Mouse (Mus musculus): ENCODE measurements around the gene Atp11c. TPM values are rescaled to one million over a fixed set of nuclear protein-coding genes. Genes with fewer than 3 reads are reported as not detected.

Gene Atp11c
- total RNA-seq, 2 experiments from 2014 or later: 16.6 to 29.2 TPM

DNA sequence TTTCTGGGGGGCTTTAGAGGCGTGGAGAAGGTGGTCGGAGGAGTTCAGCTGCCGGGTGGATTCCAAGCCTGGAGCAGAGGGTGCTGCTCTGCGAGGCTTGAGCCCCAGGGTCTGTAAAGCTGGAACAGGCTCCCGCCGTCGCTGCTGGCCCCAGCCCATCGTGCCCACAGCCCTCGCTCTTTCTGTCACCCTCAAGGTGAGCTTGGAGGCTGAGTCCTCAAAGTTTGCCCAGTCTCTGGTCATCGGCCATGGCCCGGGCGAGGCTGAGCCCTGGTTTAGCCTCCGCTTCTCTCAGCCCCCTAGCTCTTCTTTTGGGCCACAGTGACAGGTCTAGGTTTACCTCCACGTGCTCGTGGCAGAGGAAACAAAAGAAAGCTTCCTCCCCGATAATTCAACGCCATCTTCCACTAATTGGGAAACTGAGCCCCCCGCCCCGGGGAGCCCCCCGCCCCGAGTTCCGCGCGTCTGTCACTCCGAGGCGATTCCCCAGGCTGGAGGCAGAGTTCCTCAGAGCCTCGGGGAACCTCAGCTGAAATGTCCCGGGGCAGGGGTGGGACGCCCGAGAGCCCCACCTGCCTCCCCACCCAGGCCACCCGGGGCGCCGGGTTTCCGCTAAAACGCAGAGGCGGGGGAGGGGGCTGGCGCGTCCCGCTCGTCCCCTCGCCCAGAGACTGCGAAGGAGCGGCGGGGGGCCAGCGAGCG is 189.3 kb downstream of the Atp11c start:
- peak; percentile 6; the same call in 1 of the 2 replicates for ATAC-seq (replicated peaks; ENCODE audit: poor library complexity, severe bottlenecking)

DNA sequence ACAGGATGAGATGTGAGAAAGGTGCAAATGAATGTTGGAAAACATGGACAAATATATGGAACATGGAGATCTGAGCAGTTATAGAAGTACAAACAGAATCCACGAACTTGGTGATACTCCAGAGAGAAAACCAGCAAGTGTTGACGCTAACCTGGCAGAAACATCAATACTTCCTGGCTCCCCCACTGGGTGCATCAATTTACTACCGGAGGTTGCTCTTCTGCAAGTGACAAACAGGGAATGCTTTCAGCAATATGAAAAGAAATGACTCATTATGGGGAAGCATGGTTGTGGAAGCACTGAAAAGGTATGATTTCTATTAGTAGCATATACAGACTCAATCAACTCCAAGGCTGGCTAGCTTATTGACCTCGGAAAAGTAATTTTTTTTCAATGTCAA is 198.2 kb downstream of the Atp11c start:
- no peak for ATAC-seq (replicated peaks; ENCODE audit: poor library complexity, severe bottlenecking)

DNA sequence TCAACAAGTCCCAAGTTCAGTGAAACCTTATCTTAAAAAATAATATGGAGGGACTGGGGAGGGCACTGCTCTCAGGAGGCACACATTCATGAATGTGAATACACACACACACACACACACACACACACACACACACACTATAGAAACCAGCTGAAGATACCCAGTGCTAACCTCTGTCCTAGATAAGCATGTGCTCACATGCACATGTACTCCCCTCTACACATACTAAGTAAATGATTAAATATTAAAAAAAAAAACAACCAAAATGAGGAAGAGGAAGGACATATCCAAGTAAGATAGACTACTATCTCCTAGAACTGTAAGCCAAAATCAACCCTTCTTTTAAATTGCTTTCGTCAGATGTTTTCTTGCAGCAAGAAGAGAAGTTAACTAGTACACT is 205.6 kb downstream of the Atp11c start:
- no peak for ATAC-seq (replicated peaks; ENCODE audit: poor library complexity, severe bottlenecking)

DNA sequence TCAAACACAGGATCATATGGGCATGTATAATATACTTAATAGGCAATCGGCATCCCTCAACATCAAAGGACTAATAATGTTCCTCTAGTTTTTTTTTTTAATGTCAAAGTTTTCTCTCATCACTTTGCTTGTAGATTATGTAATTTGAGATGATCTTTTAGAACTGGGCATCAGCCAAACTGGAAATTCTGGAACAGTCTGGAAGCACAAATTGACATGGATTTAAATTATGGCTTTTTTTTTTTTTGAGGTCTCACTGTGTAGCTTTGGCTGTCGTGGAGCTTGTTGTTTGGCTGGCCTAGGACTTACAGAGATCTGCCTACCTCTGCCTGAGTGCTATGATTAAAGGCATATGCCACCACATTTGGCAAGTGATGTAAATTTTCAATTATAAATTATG is 210.8 kb downstream of the Atp11c start:
- no peak for ATAC-seq (replicated peaks; ENCODE audit: poor library complexity, severe bottlenecking)

DNA sequence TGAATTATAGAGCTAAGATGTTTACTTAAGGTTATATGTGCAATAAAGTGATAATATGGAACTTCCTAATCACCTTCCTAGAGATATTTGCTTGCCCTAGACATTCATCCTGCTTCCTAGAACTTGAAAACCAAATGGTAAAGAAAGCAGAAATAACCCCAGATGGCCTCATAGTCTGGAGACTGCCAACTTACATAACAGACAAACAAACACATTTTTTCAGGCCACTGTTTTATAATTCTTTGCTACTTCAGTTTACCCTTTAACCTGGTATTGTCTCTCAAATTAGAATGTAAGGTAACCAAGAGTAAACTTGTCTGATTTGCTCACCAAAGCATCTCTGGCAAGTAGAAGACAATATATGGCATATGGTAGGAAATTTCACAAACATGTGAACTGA is 212.1 kb downstream of the Atp11c start:
- ATAC-seq (replicated peaks; ENCODE audit: poor library complexity, severe bottlenecking): no peak

DNA sequence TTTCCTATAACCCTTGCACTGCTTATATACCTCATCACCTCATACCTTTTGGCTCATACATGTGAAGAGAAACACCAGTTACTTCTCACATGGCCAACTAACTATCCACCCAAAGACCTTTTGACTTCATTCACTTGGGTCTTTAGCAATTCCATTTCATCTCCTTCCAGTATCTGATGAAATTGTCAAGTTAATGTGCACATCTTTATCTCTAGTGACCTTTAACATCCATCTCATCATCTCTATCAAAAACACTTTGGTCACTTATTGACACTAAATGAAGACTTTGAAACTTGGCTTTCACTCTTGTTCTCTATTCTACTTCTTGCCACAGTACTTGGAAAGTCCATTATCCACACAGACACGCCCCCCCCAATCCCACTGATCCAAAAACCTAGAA is 243.8 kb downstream of the Atp11c start:
- ATAC-seq (replicated peaks; ENCODE audit: poor library complexity, severe bottlenecking): no peak

DNA sequence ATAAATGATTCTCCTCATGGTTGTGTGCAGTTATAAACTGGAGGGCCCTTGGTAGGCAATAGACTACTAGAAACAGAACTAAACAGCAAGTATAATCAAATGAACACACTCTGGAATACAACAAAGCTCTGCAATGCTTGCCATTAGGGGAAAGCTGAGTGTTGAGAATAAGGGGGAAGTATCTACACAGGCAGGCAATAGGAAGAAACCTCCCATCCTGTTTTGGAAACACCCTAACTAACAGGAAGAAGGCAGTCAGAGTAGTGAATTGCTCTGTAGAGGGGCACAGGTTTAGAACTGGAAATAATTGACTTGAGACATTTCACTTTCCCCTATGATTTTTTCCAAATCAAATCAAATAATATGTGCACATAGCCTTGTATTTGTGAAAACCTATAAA is 247.1 kb downstream of the Atp11c start:
- peak; percentile 63 for ATAC-seq (replicated peaks; ENCODE audit: poor library complexity, severe bottlenecking)

DNA sequence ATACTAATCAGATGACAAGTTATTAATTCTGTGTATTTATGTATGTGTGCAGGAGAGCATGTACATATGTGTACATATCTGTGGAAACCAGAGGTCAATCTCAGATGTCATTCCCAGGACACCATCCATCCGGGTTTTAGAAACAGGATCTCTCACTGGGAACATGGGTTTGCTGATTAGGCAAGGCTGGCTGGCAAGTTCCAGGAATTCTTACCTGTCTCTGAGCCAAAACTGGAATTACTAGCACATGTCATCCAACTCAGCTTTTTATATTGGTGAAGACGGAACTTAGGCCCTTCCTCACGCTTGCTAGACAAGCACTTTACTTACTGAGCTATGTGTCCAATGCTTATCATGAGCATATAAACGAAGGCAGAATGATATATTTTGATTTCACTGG is 247.5 kb downstream of the Atp11c start:
- ATAC-seq (replicated peaks; ENCODE audit: poor library complexity, severe bottlenecking): no peak

DNA sequence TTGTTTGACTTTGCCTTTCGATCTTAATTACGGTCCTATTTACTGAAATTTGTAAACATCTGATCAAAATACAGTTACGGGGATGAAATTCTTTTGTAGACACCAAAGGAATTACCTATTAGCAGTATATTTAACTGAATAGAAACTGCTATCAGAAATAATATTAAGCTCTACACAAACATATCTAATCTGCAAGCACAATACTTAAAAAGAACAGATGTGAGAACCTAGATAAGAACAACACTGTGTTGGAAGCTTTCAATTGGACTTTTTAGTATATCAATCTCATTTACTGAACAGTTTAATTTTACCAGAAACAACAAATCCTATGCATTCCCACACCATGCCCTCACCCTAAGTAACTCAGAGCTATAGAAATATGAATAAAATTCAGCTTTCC is 262.8 kb downstream of the Atp11c start:
- no peak for ATAC-seq (replicated peaks; ENCODE audit: poor library complexity, severe bottlenecking)

DNA sequence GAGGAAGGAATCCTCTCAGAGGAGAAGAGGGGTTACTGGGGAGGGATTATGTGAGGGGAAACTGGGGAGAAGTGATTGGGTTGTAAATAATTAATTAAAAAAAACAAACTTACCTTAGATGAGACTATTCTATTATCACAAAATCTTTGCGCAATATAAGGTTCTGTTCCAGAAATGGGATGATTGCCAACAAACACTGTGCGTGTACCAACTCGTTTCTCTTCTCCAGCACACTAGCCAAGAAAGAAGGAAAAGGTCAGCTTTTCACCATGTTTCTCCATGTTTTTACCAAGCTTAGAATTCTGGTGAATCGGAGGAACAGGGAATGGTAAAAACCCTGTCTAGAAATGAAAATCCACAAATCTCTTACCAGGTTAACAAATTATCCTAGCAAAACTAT is 271.2 kb downstream of the Atp11c start:
- ATAC-seq (replicated peaks; ENCODE audit: poor library complexity, severe bottlenecking): no peak

DNA sequence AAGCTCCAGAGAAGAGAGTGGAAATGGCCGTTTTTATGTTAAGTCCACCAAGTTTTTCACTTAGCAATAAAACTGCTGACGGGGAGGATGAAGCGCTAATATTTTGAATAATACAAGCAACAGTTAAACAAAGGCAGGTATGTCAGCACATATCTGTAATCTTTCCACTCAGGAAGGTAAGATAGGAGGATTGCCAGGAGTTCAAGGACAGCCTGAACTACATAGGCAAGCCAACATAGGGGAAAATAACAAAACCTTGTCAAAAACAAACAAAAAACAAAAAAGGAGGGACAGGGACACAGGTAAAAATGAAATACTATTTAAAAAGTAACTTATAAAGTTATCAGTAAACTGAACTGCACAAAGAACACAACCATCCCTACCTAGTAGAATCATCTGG is 274.8 kb downstream of the Atp11c start:
- no peak for ATAC-seq (replicated peaks; ENCODE audit: poor library complexity, severe bottlenecking)

DNA sequence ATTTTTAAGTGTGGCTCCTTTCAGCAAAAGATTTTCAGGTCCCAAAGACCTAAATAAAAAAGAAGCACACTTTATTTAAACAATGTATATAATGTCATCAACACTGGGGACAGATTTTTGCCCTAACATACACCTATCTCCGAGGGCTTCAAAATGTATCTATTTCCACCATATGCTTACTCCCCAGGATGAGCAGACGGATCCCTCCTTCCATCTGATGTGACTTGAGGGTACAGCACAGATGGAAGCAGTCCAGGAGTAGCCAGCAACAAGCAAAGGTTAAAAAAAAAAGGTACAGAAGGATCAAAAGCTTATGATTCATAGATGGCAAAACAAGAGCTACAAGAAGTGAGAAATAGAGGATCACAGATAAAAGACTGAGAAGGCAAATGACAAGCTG is 300.2 kb downstream of the Atp11c start:
- ATAC-seq (replicated peaks; ENCODE audit: poor library complexity, severe bottlenecking): no peak

DNA sequence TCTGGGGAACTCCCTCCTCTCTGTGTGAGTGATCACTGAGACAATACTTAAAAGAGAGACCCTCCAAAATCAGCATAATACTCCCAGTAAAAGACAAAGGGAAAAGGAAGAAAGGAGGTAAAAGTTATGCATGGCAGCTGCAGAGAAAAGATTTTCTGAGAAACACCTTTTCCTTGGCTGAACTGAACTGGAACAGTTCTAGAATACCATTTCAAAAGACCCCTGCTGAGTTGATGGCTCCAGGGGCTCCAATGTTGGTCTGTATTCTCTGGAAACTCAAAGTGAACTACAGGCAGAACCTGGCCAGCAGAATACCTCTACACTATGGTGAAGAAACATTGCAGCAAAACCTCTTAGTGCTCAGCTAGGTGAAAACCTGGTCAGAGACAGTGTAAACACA is 337.2 kb downstream of the Atp11c start:
- no peak for ATAC-seq (replicated peaks; ENCODE audit: poor library complexity, severe bottlenecking)

DNA sequence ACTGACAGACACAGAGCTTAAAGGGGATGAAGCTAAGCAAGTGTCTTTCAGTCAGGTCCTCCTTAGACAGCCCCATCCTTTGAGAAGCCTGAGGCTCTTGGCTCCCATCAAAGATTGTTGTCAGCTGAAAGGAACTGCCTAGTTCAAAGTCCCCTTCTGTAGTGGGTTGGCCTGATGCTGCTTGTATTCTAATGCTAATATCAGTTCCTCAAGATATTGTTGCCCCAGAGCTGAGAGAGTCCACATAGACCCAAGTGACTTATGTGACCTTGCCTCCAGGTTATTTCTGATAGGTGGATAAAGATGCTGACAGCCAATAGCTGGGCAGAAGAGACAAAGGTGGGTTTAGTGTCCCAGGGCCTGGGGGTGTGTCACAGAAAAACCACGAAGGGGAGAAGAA is 404.8 kb downstream of the Atp11c start:
- ATAC-seq (replicated peaks; ENCODE audit: poor library complexity, severe bottlenecking): no peak

DNA sequence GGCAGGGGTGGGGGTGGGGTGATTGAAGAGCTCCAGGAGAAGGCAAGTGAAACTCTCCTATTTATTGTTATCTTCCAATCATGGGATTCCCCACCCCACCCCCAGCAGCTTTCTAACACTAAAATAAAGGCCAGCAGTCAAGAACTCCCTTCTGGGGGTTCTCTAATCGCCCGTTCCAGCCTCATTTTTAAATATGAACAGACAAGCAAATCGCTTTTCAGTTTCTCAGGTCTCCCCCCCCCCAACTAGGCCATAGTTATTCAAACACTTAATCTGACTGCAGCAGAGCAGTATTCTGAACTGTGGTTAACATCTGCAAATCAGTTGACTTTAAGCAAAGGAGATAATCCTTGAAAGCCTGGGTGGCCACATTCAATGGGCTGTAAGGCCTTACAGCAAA is 409.9 kb downstream of the Atp11c start:
- no peak for ATAC-seq (replicated peaks; ENCODE audit: poor library complexity, severe bottlenecking)

DNA sequence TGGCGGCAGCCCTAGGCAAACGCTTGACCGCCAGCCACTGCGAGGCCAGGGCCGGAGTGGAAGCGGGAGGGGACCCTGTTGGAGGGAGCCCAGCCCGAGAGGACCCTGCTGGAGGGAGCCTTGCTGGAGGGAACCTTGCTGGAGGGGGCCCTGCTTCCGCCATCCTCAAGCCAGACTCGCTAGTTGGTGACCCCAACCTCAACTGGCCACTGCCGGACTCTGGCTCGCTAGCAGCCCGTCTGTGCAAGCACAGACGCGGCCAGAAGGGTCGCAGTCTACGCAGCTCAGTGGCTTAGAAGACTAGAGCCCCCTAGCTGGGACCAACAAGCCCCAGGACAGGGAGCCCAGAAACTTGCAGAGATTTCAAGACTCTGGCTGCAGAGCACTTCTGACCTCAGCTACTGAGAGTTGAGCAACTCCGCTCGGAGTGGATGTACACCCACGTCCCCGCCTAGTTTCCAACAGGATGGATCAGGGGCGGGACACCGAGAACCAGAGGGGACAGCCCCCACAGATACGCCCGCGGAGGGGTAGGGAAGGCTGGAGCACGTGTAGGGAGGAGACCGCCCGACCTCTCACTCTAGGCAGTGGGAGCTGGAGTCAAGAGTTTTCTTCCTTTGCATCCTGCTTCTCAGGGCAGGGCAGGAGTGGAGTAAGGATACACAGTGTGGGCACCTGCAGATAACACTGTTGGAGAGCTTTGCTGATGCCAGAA is 413.6 kb downstream of the Atp11c start, which contains the start of gene Mcf2:
Mcf2 (minus strand) TSS at position 346 of the 715 bp plus-strand sequence.
- ATAC-seq (replicated peaks; ENCODE audit: poor library complexity, severe bottlenecking): peak; percentile 89

DNA sequence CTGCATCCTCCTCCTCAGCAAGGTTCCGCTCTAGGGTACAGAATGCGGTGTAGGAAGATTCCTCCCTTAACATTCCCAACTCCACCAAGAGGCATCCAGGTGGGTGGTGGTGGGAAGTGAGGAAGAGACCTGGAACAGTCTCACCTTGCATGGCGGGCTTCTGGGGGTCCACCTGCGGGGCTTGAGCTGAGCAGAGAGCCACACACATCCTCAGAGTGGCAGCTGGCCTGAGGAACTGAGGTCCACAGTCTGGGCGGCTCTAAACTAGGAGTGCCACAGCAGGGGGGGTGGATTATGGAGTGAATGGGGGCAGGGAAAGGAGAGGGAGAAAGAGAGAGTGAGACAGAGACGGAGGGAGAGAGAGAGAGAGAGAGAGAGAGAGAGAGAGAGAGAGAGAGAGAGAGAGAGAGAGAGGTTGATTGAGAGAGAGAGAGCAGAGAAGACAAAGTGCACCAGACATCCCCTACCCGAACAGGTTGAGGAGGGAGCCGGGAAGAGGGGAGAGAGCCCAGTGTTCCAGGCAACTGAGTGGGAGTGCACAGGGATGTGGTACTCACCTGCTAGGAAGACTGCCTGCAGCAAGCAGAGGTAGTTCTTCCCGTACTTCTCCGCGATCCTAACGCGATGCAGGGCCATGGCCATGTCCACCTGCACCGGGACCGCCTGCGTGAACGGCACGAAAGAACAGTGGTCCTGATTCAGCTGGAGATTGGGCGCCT is 414.3 kb downstream of the Atp11c start:
- peak; percentile 8; the same call in 1 of the 2 replicates for ATAC-seq (replicated peaks; ENCODE audit: poor library complexity, severe bottlenecking)
